ENCODE assay signal across 10 mouse cellular contexts in genomic region chr11:109851996-109852395, GRCm38 (mm10). TPM values are rescaled to one million over a fixed set of nuclear protein-coding genes. Genes with fewer than 3 reads are reported as not detected.
DNase-seq lines count a peak whose midpoint lies in the region; ATAC-seq and TF ChIP-seq lines count a peak whose summit lies in the region.
"Had no signal": no experiment of that assay in that cellular context is flagged by ENCODE, and none has a peak within 500 bp of the region (broad histone marks: within the 10 kb centered on the region; RNA-seq: fewer than 3 reads in every experiment).

No protein-coding gene starts in this region.

- no peak for TF ChIP-seq EP300 in lung, postnatal 0 days (IDR thresholded peaks at IDR 0.05)

- no peaks in the 10 kb centered on the region for H3K4me1 ChIP-seq in heart, embryonic 16.5 days (ENCODE audit: control insufficient read depth, insufficient read depth, low read length)
- H3K4me1 ChIP-seq in heart, embryonic 11.5 days (ENCODE audit: control insufficient read depth, insufficient read depth, low read length), result no peaks in the 10 kb centered on the region; the same call in 1 of the 2 replicates
- peaks cover 17% of the 10 kb centered on the region for H3K4me1 ChIP-seq in lung, embryonic 15.5 days
- H3K4me1 ChIP-seq in lung, postnatal 0 days (ENCODE audit: insufficient read depth, low read depth, low read length), result no peaks in the 10 kb centered on the region

- H3K4me2 ChIP-seq in heart, embryonic 16.5 days (ENCODE audit: low read depth, low read length), result no peak overlapping the region
- no peak overlapping the region for H3K4me2 ChIP-seq in heart, embryonic 11.5 days
- H3K4me2 ChIP-seq in lung, embryonic 15.5 days, result no peak overlapping the region
- no peak overlapping the region for H3K4me2 ChIP-seq in lung, postnatal 0 days (replicated peaks; ENCODE audit: low read depth, low read length)

- no peaks in the 10 kb centered on the region for H3K27me3 ChIP-seq in heart, embryonic 16.5 days (ENCODE audit: control insufficient read depth, insufficient read depth, low read length)
- H3K27me3 ChIP-seq in heart, embryonic 11.5 days (ENCODE audit: control insufficient read depth, insufficient read depth, low read length), result no peaks in the 10 kb centered on the region
- no peaks in the 10 kb centered on the region for H3K27me3 ChIP-seq in lung, embryonic 15.5 days
- no peaks in the 10 kb centered on the region for H3K27me3 ChIP-seq in lung, postnatal 0 days (replicated peaks; ENCODE audit: insufficient read depth, low read length)
- H3K27me3 ChIP-seq: CH12.LX had no signal

- 59% methylated on average over 4 of the region's 4 CpGs for whole genome bisulfite sequencing in heart, embryonic 16.5 days
- WGBS in heart, embryonic 11.5 days (ENCODE audit: insufficient replicate concordance), result 66% methylated on average over 4 of the region's 4 CpGs
- 66% methylated on average over 4 of the region's 4 CpGs for WGBS in lung, embryonic 15.5 days
- 59% methylated on average over 4 of the region's 4 CpGs for WGBS in lung, postnatal 0 days

- no peak overlapping the region for H3K9ac ChIP-seq in heart, embryonic 16.5 days (ENCODE audit: low read length)
- no peak overlapping the region for H3K9ac ChIP-seq in heart, embryonic 11.5 days (ENCODE audit: low read depth, low read length)
- H3K9ac ChIP-seq in lung, embryonic 15.5 days, result no peak overlapping the region
- H3K9ac ChIP-seq in lung, postnatal 0 days (replicated peaks; ENCODE audit: low read depth), result no peak overlapping the region

- ATAC-seq in heart, embryonic 16.5 days (replicated peaks; ENCODE audit: extremely low read depth, insufficient read depth, low FRiP score), result 0 out of 2 replicates have a peak, but pooled peaks have one; percentile 37
- ATAC-seq in heart, embryonic 11.5 days (replicated peaks; ENCODE audit: insufficient number of reproducible peaks, low FRiP score, low TSS enrichment), result no peak
- peak; percentile 54; the same call in 1 of the 2 replicates for ATAC-seq in lung, embryonic 15.5 days (ENCODE audit: borderline replicate concordance, extremely low read depth, low FRiP score, low TSS enrichment)
- no peak for ATAC-seq in lung, postnatal 0 days

- no peaks in the 10 kb centered on the region for H3K36me3 ChIP-seq in heart, embryonic 16.5 days (ENCODE audit: control insufficient read depth, insufficient read depth)
- no peaks in the 10 kb centered on the region for H3K36me3 ChIP-seq in heart, embryonic 11.5 days (ENCODE audit: control insufficient read depth, insufficient read depth, low read length)
- H3K36me3 ChIP-seq in lung, embryonic 15.5 days, result no peaks in the 10 kb centered on the region
- no peaks in the 10 kb centered on the region for H3K36me3 ChIP-seq in lung, postnatal 0 days (ENCODE audit: insufficient read depth, low read length)
- H3K36me3 ChIP-seq: hindbrain, embryonic 10.5 days had no signal

- TF ChIP-seq CTCF in lung, postnatal 0 days (IDR thresholded peaks at IDR 0.05), result no peak

- no peak for DNase-seq in lung, postnatal 0 days (ENCODE audit: low spot score)
- peak; percentile 92 for DNase-seq in adrenal gland, postnatal 14 days
- DNase-seq in lung, postnatal 36 days, result peak; percentile 60
- no peak for DNase-seq in urinary bladder, adult 18-20 months (ENCODE audit: low spot score in 2 of 2)
- DNase-seq in spleen, adult 18-20 months, result no peak

- no peaks in the 10 kb centered on the region for H3K9me3 ChIP-seq in heart, embryonic 16.5 days (replicated peaks; ENCODE audit: control insufficient read depth, low read length)
- H3K9me3 ChIP-seq in heart, embryonic 11.5 days (replicated peaks; ENCODE audit: control insufficient read depth, low read length), result no peaks in the 10 kb centered on the region
- no peaks in the 10 kb centered on the region for H3K9me3 ChIP-seq in lung, embryonic 15.5 days
- H3K9me3 ChIP-seq in lung, postnatal 0 days (ENCODE audit: low read length), result no peaks in the 10 kb centered on the region
- H3K9me3 ChIP-seq: hindbrain, embryonic 10.5 days had no signal

- no peak overlapping the region for H3K27ac ChIP-seq in heart, embryonic 16.5 days (ENCODE audit: low read length)
- H3K27ac ChIP-seq in heart, embryonic 11.5 days (ENCODE audit: low read depth, low read length), result no peak overlapping the region
- H3K27ac ChIP-seq in lung, embryonic 15.5 days, result no peak overlapping the region
- no peak overlapping the region for H3K27ac ChIP-seq in lung, postnatal 0 days (ENCODE audit: low read length)

- H3K4me3 ChIP-seq in heart, embryonic 16.5 days (ENCODE audit: low read length), result no peak overlapping the region
- no peak overlapping the region for H3K4me3 ChIP-seq in heart, embryonic 11.5 days (ENCODE audit: low read depth, low read length)
- H3K4me3 ChIP-seq in lung, embryonic 15.5 days, result no peak overlapping the region
- H3K4me3 ChIP-seq in lung, postnatal 0 days (ENCODE audit: low read depth, low read length), result no peak overlapping the region
- H3K4me3 ChIP-seq: hindbrain, embryonic 10.5 days had no signal

RNA-seq across cellular contexts. Expression of gene 1700012B07Rik, which starts 24.1 kb away (rescaled TPM):
- not detected in 2 replicates for polyA plus RNA-seq in heart, embryonic 16.5 days (2015; fragmentation: Nextera tagmentation; extraction: Ambion mirVana)
- not detected in 2 replicates for polyA plus RNA-seq in heart, embryonic 11.5 days (2014; fragmentation: Nextera tagmentation; extraction: Ambion mirVana)
- not detected in 2 replicates for polyA plus RNA-seq in lung, embryonic 15.5 days (2015; fragmentation: Nextera tagmentation; extraction: Ambion mirVana)
- polyA plus RNA-seq in lung, postnatal 0 days (2015; fragmentation: Nextera tagmentation; extraction: Ambion mirVana), result 0.15 TPM in 1 of 2 replicates, not detected in the other
- total RNA-seq in adrenal gland, postnatal 14 days (2021), result not detected in 2 replicates
- total RNA-seq: CH12.LX had no signal
- polyA plus RNA-seq: hindbrain, embryonic 10.5 days had no signal

Comparison
In these comparisons a context has a peak if more than half of its experiments do, and no peak if none do; other contexts are left out.
1. ATAC-seq: peak in heart, embryonic 16.5 days (single experiment) and lung, embryonic 15.5 days (single experiment); none in heart, embryonic 11.5 days (single experiment) and lung, postnatal 0 days (single experiment).
2. DNase-seq: peak in adrenal gland, postnatal 14 days (single experiment) and lung, postnatal 36 days (single experiment); none in lung, postnatal 0 days (single experiment), urinary bladder, adult 18-20 months (0 of 2) and spleen, adult 18-20 months (0 of 2).